Mouse (Mus musculus) lung, adult 10 weeks (tissue): Measurements from ENCODE around the gene Ccl3. TPM values are rescaled to one million over a fixed set of nuclear protein-coding genes. Genes with fewer than 3 reads are reported as not detected.

Experiments
- polyA plus RNA-seq: library from polyadenylated mRNA; stranded (reverse); fragments of 350-450 nt; fragmentation: Illumina TruSeq; extraction: RNeasy Lipid Tissue Mini Kit (QIAGEN cat#74804); gene quantifications from one replicate; pipeline ENCODE4 v1.2.3, GENCODE M21; 2014; ENCODE audit warnings: low read depth, low replicate concordance; ENCODE audit not compliant: insufficient read depth

Gene Ccl3
- polyA plus RNA-seq = 1.5 TPM

DNA sequence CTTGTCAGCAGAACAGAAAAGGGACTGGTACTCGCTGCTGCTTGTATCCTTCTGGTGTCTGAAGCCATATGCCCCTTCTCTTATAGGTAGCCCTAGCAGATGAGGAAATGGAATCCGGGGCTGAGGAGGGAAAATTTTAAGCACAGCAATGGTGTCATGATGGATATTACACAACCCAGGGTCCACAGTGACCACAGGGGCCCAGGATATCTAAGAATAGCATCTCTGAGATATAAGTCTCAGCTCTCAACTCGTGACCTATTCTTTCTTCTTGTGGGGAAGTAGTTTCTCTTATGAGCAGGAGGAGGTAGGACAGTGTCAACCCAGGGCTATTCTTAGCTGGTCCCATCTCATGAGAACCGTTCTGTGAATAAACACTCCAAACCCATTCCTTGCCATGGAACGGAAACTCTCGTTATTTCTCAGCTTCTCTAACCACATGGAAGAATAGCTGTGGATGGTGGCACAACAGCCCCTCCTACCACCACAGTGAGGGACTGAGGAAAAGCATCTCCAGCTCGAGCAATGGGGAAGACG, at the start of gene Ccl3:
Gene Ccl3, minus strand, starts transcription at position 51 of the 537 bp plus-strand sequence.

DNA sequence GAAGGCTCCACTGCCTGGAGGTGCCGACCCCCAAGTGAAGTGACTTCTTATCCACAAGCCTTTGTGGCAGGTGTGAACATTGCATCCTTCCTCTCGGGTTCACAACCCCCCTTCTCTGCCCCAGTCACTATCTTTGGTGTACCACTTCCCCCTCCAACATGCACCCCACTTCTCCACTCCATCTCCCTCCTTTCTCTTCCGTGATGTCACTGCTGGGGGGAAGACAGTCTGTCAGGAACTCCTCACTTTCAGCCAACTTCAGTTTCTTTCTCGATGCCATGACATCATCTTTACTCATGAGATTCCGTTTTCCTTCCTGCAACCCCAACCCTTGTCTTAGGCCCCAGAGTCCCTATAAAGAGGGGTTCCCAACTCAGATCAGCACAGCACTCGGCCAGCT, 13.0 kb upstream of the Ccl3 start, which contains the start of gene Ccl4:
Gene Ccl4, plus strand, starts transcription at position 381 of the 400 bp plus-strand sequence.

DNA sequence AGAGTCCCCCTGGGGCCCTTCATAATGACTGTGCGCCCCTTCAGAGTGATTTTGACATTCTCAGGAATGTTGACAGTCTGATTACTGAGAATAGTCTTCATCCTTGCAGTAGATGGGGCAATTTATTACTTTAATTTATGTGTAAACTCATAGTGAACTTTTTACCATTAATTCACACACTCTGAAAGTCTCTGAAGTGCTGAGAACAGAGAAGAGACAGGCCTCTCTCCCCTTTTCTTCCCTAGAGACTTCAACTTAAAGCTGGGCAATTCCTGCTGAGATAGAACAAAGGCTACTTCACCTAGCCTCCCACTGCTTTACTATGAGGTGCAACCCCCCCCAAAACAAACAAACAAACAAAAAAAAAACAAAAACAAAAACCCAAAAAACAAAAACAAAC, 3.6 kb downstream of the Ccl3 start, which contains the start of gene Rpl9-ps1:
Gene Rpl9-ps1, minus strand, starts transcription at position 101 of the 400 bp plus-strand sequence.

Other genes with a start within 250 kb of the Ccl3 start
- 0.64 TPM for gene Rasl10b, start 240.2 kb downstream of the Ccl3 start, polyA plus RNA-seq
- 1.4 TPM for gene Gas2l2, start 219.9 kb downstream of the Ccl3 start, polyA plus RNA-seq
- 0.50 TPM for gene 1700020L24Rik, start 211.7 kb downstream of the Ccl3 start, polyA plus RNA-seq
- gene Mmp28, start 186.3 kb downstream of the Ccl3 start, polyA plus RNA-seq = 7.7 TPM
- gene Taf15, start 176.3 kb downstream of the Ccl3 start, polyA plus RNA-seq = 38.2 TPM
- 0.12 TPM for gene Heatr9, start 127.2 kb downstream of the Ccl3 start, polyA plus RNA-seq
- gene Ccl5, start 118.8 kb downstream of the Ccl3 start, polyA plus RNA-seq = 65.3 TPM
- 39.2 TPM for gene Ccl9, start 70.7 kb downstream of the Ccl3 start, polyA plus RNA-seq
- 252 TPM for gene Ccl6, start 56.3 kb downstream of the Ccl3 start, polyA plus RNA-seq
- not detected for gene Rpl9-ps1, start 3.7 kb downstream of the Ccl3 start, polyA plus RNA-seq
- 2.4 TPM for gene Ccl4, start 13.2 kb upstream of the Ccl3 start, polyA plus RNA-seq
- 59.1 TPM for gene Wfdc17, start 54.6 kb upstream of the Ccl3 start, polyA plus RNA-seq
- not detected for gene Wfdc18, start 59.7 kb upstream of the Ccl3 start, polyA plus RNA-seq
- gene Wfdc21, start 97.6 kb upstream of the Ccl3 start, polyA plus RNA-seq = 30.3 TPM
- 3.7 TPM for gene Heatr6, start 104.3 kb upstream of the Ccl3 start, polyA plus RNA-seq
- 5.1 TPM for gene Hnf1b, start 200.7 kb upstream of the Ccl3 start, polyA plus RNA-seq